Mouse (Mus musculus) adrenal gland, postnatal 25 days (tissue): ENCODE measurements around the gene Frem1. TPM values are rescaled to one million over a fixed set of nuclear protein-coding genes. Genes with fewer than 3 reads are reported as not detected.
A peak's percentile ranks its signal among the peaks of the same experiment; 100 is the strongest.

Source experiments
- DNase-seq: peaks from one replicate; pipeline ENCODE4 v3.0.0; 2021; ENCODE audit warnings: mixed read lengths
- total RNA-seq: library from RNA; stranded (reverse); gene quantifications from 2 replicates; pipeline ENCODE4 v1.2.3, GENCODE M21; 2021

Frem1 gene
- total RNA-seq, 1 experiment from 2014 or later: 1.6 TPM

DNA sequence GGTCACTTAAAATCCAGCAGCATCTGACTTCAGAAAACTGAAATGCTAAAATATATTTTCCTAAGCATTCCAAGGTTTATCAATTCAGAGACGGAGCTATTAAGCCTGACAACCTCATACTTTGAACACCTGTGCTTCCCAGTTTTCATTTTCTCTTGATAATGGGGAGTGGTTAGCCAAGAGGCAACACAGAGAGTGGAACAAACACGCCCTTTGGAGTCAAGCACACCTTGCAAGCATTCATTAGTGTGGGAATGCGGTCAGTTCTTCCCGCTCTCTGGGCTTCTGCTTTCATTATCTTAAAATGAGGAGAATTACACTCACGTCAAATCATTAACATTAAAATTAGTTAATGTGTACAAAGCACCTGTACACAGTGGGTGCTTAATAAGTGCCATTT is 122.1 kb downstream of the Frem1 start:
- no peak for DNase-seq

DNA sequence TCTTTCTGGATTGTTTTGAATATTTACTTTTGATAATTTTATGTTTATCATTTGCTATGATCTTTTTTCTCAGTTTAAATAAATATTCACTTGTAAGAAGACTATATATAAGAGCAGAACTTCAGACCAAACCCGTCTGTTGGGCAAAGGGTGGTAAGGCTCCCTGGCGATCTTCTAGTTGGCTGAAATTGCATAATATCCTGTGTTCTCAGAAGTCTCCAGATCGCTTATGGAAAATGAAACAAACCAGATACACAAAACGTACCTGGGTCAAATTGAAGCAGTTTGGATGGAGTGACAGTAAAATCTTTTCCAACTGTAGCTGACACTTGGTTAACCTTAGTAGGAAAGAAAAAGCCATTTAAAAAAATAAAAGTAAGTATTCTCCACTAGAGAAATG is 130.2 kb downstream of the Frem1 start:
- no peak for DNase-seq

DNA sequence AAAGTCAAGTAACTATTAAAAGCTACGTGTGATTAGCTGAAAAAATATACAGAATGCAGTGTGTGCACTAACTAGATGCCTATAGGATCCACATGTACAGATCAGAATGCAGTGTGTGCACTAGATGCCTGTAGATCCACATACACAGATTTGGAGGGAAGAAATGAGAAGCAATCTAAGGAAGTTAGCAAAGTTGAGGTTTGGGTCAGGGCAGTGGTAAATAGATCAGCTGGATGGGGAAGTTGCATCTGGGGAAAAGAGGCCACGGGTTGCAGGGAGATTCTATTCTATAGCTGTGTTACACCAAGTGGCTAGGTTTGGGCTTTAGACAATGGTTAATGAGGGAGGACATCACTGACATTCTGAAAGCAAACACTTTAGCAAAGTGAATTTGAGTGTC is 133.5 kb downstream of the Frem1 start:
- DNase-seq: no peak

- no peak for DNase-seq
Measured at GRCm38 (mm10) chr4:82916678-82917050, 135.5 kb downstream of the Frem1 start.

- peak; percentile 12 for DNase-seq
Measured at GRCm38 (mm10) chr4:82916003-82916677, 136.0 kb downstream of the Frem1 start.

GRCm38 (mm10) chr4:82915576-82915975 is 136.6 kb downstream of the Frem1 start:
- no peak for DNase-seq

- no peak for DNase-seq
Measured at GRCm38 (mm10) chr4:82914601-82915143, 137.5 kb downstream of the Frem1 start.

GRCm38 (mm10) chr4:82895227-82895626 is 156.9 kb downstream of the Frem1 start:
- DNase-seq: no peak

DNA sequence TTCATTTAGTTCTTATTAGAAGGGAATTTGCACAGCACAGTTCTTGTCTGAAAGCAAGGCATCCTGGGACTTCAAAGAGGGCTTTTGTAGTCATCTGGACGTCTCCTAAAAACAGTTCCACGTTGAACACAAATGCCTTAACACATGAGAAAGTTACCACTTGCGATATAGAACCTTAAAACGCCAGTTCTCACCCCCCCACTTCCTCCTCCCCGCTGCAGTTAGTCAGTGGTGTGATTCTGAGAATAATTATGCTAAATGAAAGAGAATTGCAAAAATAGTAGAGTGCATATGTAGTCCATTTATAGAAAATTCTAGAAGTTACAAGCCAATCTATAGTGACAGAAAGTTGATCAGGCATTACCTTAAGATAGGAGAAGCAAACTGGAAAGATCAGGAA is 159.9 kb downstream of the Frem1 start:
- DNase-seq: no peak

GRCm38 (mm10) chr4:82891566-82891965 is 160.6 kb downstream of the Frem1 start:
- no peak for DNase-seq

- no peak for DNase-seq
Measured at GRCm38 (mm10) chr4:82891049-82891448, 161.1 kb downstream of the Frem1 start.

- DNase-seq: no peak
Measured at GRCm38 (mm10) chr4:82890585-82890984, 161.6 kb downstream of the Frem1 start.

- DNase-seq: no peak
Measured at GRCm38 (mm10) chr4:82886148-82886547, 166.0 kb downstream of the Frem1 start.

GRCm38 (mm10) chr4:82885535-82885913 is 166.6 kb downstream of the Frem1 start:
- DNase-seq: no peak

- no peak for DNase-seq
Measured at GRCm38 (mm10) chr4:82884636-82885534, 167.3 kb downstream of the Frem1 start, which contains the start of gene Cer1. Cer1 (minus strand) TSS chr4:82885148.

DNA sequence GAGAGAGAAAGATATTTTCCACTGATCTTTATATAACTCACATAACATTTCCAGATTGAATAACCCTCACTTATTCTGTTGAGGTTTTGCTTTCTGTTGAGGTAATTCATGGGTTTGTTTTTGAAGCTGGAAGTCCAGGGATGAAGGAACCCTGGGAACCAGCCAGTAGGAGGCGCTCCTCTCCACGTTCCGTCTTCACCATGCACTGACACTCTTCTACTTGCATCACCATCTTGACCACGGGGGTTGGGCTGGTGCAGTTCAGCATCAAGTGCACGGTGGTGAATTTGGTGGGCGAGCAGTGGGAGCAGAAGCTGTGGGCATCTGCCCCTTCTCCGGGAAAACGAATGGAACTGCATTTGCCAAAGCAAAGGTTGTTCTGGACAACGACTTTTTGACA is 169.6 kb downstream of the Frem1 start:
- DNase-seq: no peak

DNA sequence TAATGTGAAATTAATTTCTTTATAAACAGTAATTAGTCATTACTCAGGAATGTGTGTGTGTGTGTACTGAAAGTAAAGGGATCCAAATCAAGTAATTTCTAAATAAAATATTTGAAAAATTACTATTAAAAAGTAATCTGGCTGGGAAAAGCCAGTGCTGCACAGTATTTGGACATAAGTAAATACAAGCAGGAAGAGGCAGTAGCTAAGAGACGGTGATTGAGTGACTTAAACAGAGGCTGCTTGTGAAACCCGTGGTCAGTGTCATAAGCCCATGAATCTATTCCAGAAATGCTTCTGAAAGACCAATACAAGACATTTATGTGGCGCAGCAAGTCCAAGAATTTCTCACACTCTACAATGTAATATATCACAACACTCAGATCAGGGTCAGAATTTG is 170.8 kb downstream of the Frem1 start:
- DNase-seq: no peak

GRCm38 (mm10) chr4:82880243-82880642 is 171.9 kb downstream of the Frem1 start:
- DNase-seq: no peak

GRCm38 (mm10) chr4:82879152-82879551 is 173.0 kb downstream of the Frem1 start:
- DNase-seq: no peak

GRCm38 (mm10) chr4:82876656-82877055 is 175.5 kb downstream of the Frem1 start:
- DNase-seq: no peak

GRCm38 (mm10) chr4:82875532-82875931 is 176.6 kb downstream of the Frem1 start:
- no peak for DNase-seq

DNA sequence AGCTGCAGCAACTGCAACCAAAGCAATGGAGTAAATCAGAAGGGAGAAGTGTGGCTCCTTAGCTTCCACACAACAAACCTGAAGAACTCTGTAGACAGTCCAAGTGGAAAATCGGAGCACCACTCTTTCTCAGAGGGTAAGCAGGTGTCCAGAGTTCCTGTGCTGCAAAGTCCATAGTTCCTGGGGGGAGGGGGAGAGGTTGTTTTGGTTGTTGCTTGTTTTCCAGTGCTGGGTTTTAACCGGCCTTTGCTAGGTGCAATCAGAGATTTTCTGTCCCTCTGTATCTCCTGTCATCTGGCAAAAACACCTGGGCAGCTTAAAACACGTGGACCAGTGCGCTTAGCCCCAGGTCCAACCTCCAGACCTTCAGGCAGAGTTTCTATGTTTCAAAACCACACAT is 177.3 kb downstream of the Frem1 start:
- no peak for DNase-seq

- DNase-seq: no peak
Measured at GRCm38 (mm10) chr4:82872548-82872947, 179.6 kb downstream of the Frem1 start.
